Mouse (Mus musculus): ENCODE data around the gene Gm37240. TPM values are rescaled to one million over a fixed set of nuclear protein-coding genes. Genes with fewer than 3 reads are reported as not detected.

Gm37240 gene
- total RNA-seq, 2 experiments from 2014 or later, result 0.27 to 1.1 TPM

- DNase-seq (ENCODE audit: extremely low spot score in 1 of 2, low spot score in 2 of 2), result no peak
- intact Hi-C loops (cut with DNase I), result loop anchor here (5.0 to 10.0 kb wide), 2 partner anchors 73 to 125 kb away; partner anchors contain the start of gene Fbxw7
- H3K27ac ChIP-seq, result no peak overlapping the region
- H3K4me3 ChIP-seq, result no peak overlapping the region
- no peak for TF ChIP-seq CTCF (IDR thresholded peaks at IDR 0.05)
Observed at GRCm38 (mm10) chr3:84690091-84690771, 1197.1 kb downstream of the Gm37240 start.

- TF ChIP-seq CTCF (IDR thresholded peaks at IDR 0.05), result no peak
- no peak overlapping the region for H3K27ac ChIP-seq
- H3K4me3 ChIP-seq, result no peak overlapping the region
- DNase-seq (ENCODE audit: extremely low spot score in 1 of 2, low spot score in 2 of 2), result no peak
- intact Hi-C loops (cut with DNase I), result loop anchor here (5.0 to 10.0 kb wide), 2 partner anchors 72 to 125 kb away; partner anchors contain the start of gene Fbxw7
Observed at GRCm38 (mm10) chr3:84689656-84690055, 1197.7 kb downstream of the Gm37240 start.

GRCm38 (mm10) chr3:84688176-84688575, 1199.1 kb downstream of the Gm37240 start:
- Histone ChIP-seq H3K4me3 (no peak overlapping the region), H3K27ac (no peak overlapping the region)
- intact Hi-C loops (cut with DNase I), result no loop called here
- no peak for TF ChIP-seq CTCF (IDR thresholded peaks at IDR 0.05)
- DNase-seq (ENCODE audit: extremely low spot score in 1 of 2, low spot score in 2 of 2), result peak in 1 of 2 experiments; percentile 17

- H3K4me3 ChIP-seq, result no peak overlapping the region
- no peak for TF ChIP-seq CTCF (IDR thresholded peaks at IDR 0.05)
- no peak for DNase-seq (ENCODE audit: extremely low spot score in 1 of 2, low spot score in 2 of 2)
- intact Hi-C loops (cut with DNase I), result no loop called here
- no peak overlapping the region for H3K27ac ChIP-seq
Observed at GRCm38 (mm10) chr3:84687488-84687846, 1199.9 kb downstream of the Gm37240 start.

GRCm38 (mm10) chr3:84686799-84687487, 1200.4 kb downstream of the Gm37240 start:
- H3K27ac ChIP-seq, result no peak overlapping the region
- TF ChIP-seq CTCF (IDR thresholded peaks at IDR 0.05), result no peak
- no peak for DNase-seq (ENCODE audit: extremely low spot score in 1 of 2, low spot score in 2 of 2)
- intact Hi-C loops (cut with DNase I), result no loop called here
- no peak overlapping the region for H3K4me3 ChIP-seq

- H3K4me3 ChIP-seq, result no peak overlapping the region
- intact Hi-C loops (cut with DNase I), result no loop called here
- no peak for TF ChIP-seq CTCF (IDR thresholded peaks at IDR 0.05)
- no peak for DNase-seq (ENCODE audit: extremely low spot score in 1 of 2, low spot score in 2 of 2)
- H3K27ac ChIP-seq, result no peak overlapping the region
Observed at GRCm38 (mm10) chr3:84686294-84686672, 1201.0 kb downstream of the Gm37240 start.

- no peak overlapping the region for H3K4me3 ChIP-seq
- no peak overlapping the region for H3K27ac ChIP-seq
- no peak for DNase-seq (ENCODE audit: extremely low spot score in 1 of 2, low spot score in 2 of 2)
- TF ChIP-seq CTCF (IDR thresholded peaks at IDR 0.05), result no peak
- intact Hi-C loops (cut with DNase I), result no loop called here
Observed at GRCm38 (mm10) chr3:84685662-84686293, 1201.5 kb downstream of the Gm37240 start.

- no peak overlapping the region for H3K4me3 ChIP-seq
- H3K27ac ChIP-seq, result no peak overlapping the region
- intact Hi-C loops (cut with DNase I), result no loop called here
- TF ChIP-seq CTCF (IDR thresholded peaks at IDR 0.05), result no peak
- DNase-seq (ENCODE audit: extremely low spot score in 1 of 2, low spot score in 2 of 2), result no peak
Observed at GRCm38 (mm10) chr3:84683788-84684187, 1203.5 kb downstream of the Gm37240 start.

- no peak for TF ChIP-seq CTCF (IDR thresholded peaks at IDR 0.05)
- no peak for DNase-seq (ENCODE audit: extremely low spot score in 1 of 2, low spot score in 2 of 2)
- H3K4me3 ChIP-seq, result no peak overlapping the region
- H3K27ac ChIP-seq, result no peak overlapping the region
- intact Hi-C loops (cut with DNase I), result no loop called here
Observed at GRCm38 (mm10) chr3:84681699-84682098, 1205.6 kb downstream of the Gm37240 start.

- no peak overlapping the region for H3K27ac ChIP-seq
- intact Hi-C loops (cut with DNase I), result no loop called here
- TF ChIP-seq CTCF (IDR thresholded peaks at IDR 0.05), result no peak
- DNase-seq (ENCODE audit: extremely low spot score in 1 of 2, low spot score in 2 of 2), result no peak
- no peak overlapping the region for H3K4me3 ChIP-seq
Observed at GRCm38 (mm10) chr3:84680062-84680461, 1207.3 kb downstream of the Gm37240 start.

- Histone ChIP-seq H3K27ac (no peak overlapping the region), H3K4me3 (no peak overlapping the region)
- intact Hi-C loops (cut with DNase I), result no loop called here
- DNase-seq (ENCODE audit: extremely low spot score in 1 of 2, low spot score in 2 of 2), result no peak
- no peak for TF ChIP-seq CTCF (IDR thresholded peaks at IDR 0.05)
Observed at GRCm38 (mm10) chr3:84679542-84679941, 1207.8 kb downstream of the Gm37240 start.

GRCm38 (mm10) chr3:84678891-84679290, 1208.4 kb downstream of the Gm37240 start:
- intact Hi-C loops (cut with DNase I), result no loop called here
- no peak for DNase-seq (ENCODE audit: extremely low spot score in 1 of 2, low spot score in 2 of 2)
- Histone ChIP-seq H3K4me3 (no peak overlapping the region), H3K27ac (no peak overlapping the region)
- TF ChIP-seq CTCF (IDR thresholded peaks at IDR 0.05), result no peak
